Mouse (Mus musculus) kidney, adult 2 months (tissue): ENCODE data around the gene Pdzd7.

ENCODE experiments used
- CTCF ChIP-seq: fragments of 200-500 bp; conservative IDR thresholded peaks from 2 replicates; pipeline ENCODE4 v1.5.1; 2011; ENCODE audit warnings: low read depth, mild to moderate bottlenecking, control low read depth, low read length, moderate library complexity, mixed read lengths; ENCODE audit not compliant: insufficient read depth, insufficient read length
- POLR2A ChIP-seq: fragments of 200-500 bp; IDR thresholded peaks from one replicate; pipeline ENCODE4 v1.6.1; 2011; ENCODE audit warnings: low read depth, low read length, control low read depth

DNA sequence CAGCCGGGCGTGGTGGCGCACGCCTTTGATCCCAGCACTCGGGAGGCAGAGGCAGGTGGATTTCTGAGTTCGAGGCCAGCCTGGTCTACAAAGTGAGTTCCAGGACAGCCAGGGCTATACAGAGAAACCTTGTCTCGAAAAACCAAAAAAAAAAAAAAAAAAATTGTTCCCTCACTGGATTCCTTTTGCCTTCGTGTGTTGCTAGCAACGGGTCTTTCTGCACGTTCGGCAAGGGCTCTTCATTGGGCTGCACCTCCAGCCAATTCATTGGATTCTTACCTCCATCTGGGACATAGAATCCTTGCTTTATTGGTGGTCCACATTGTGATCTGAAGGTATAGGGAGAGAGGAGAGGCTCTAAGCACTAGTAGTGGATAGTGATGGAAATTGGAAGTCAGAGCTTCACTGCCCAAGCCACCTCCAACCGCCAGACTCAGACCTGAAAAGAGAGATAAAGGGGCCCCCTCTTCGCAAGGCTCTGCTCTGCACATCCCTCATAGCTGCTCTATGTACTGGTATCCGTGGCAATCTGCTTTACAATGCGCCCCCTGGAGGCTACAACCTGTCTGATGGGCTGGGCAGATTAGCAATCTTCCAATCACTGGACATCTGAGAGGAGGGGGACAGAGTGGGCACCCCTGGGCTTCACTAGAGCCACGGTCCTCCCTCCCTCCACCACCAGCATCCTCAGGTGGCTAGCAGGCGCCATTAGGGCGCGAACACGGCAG, 18.2 kb upstream of the Pdzd7 start:
- TF ChIP-seq POLR2A, result no peak
- TF ChIP-seq CTCF, result peak; percentile 78
